ENCODE assay signal across 16 mouse cellular contexts in genomic region chr16:90128817-90129587, GRCm38 (mm10). TPM values are rescaled to one million over a fixed set of nuclear protein-coding genes. Genes with fewer than 3 reads are reported as not detected.
A peak's percentile ranks its signal among the peaks of the same experiment; 100 is the strongest.
DNase-seq lines count a peak whose midpoint lies in the region; ATAC-seq and TF ChIP-seq lines count a peak whose summit lies in the region.
"Had no signal": no experiment of that assay in that cellular context is flagged by ENCODE, and none has a peak within 500 bp of the region (broad histone marks: within the 10 kb centered on the region; RNA-seq: fewer than 3 reads in every experiment).

No protein-coding gene starts in this region.

- H3K4me3 ChIP-seq in heart, embryonic 13.5 days, result no peak overlapping the region
- no peak overlapping the region for H3K4me3 ChIP-seq in lung, postnatal 0 days (ENCODE audit: low read depth, low read length)
- no peak overlapping the region for H3K4me3 ChIP-seq in hindbrain, embryonic 12.5 days
- no peak overlapping the region for H3K4me3 ChIP-seq in limb, embryonic 13.5 days
- H3K4me3 ChIP-seq in intestine, embryonic 16.5 days (ENCODE audit: low read length), result no peak overlapping the region
- H3K4me3 ChIP-seq: gastrocnemius, adult 2 months; midbrain, embryonic 10.5 days; stomach, embryonic 15.5 days had no signal

- no peaks in the 10 kb centered on the region for H3K27me3 ChIP-seq in heart, embryonic 13.5 days (replicated peaks)
- H3K27me3 ChIP-seq in lung, postnatal 0 days (replicated peaks; ENCODE audit: insufficient read depth, low read length), result no peaks in the 10 kb centered on the region
- H3K27me3 ChIP-seq in hindbrain, embryonic 12.5 days, result no peaks in the 10 kb centered on the region; the same call in 1 of the 2 replicates
- no peaks in the 10 kb centered on the region for H3K27me3 ChIP-seq in limb, embryonic 13.5 days
- no peaks in the 10 kb centered on the region for H3K27me3 ChIP-seq in intestine, embryonic 16.5 days (replicated peaks; ENCODE audit: control insufficient read depth, insufficient read depth, low read length)
- H3K27me3 ChIP-seq: Patski; stomach, embryonic 15.5 days had no signal

- no peak for TF ChIP-seq EP300 in lung, postnatal 0 days (IDR thresholded peaks at IDR 0.05)

- intact Hi-C loops in heart, postnatal 36 days (cut with DNase I), result no loop called here

- H3K4me2 ChIP-seq in heart, embryonic 13.5 days, result peak overlapping the region; percentile 36
- no peak overlapping the region for H3K4me2 ChIP-seq in lung, postnatal 0 days (replicated peaks; ENCODE audit: low read depth, low read length)
- H3K4me2 ChIP-seq in hindbrain, embryonic 12.5 days (replicated peaks), result no peak overlapping the region
- peak overlapping the region; percentile 30 for H3K4me2 ChIP-seq in limb, embryonic 13.5 days (replicated peaks)
- no peak overlapping the region for H3K4me2 ChIP-seq in intestine, embryonic 16.5 days (ENCODE audit: low read depth, low read length)
- H3K4me2 ChIP-seq: stomach, embryonic 15.5 days had no signal

- ATAC-seq in heart, embryonic 13.5 days (ENCODE audit: extremely low read depth, insufficient number of reproducible peaks, low FRiP score, low TSS enrichment), result peak; percentile 51; the same call in 1 of the 2 replicates
- ATAC-seq in lung, postnatal 0 days, result peak; percentile 15; the same call in 1 of the 2 replicates
- peak; percentile 29 for ATAC-seq in hindbrain, embryonic 12.5 days (ENCODE audit: low FRiP score)
- peak; percentile 89 for ATAC-seq in limb, embryonic 13.5 days (ENCODE audit: low FRiP score, low read depth)
- ATAC-seq in intestine, embryonic 16.5 days, result no peak
- ATAC-seq: Patski had no signal

- no peaks in the 10 kb centered on the region for H3K9me3 ChIP-seq in heart, embryonic 13.5 days
- no peaks in the 10 kb centered on the region for H3K9me3 ChIP-seq in lung, postnatal 0 days (ENCODE audit: low read length)
- no peaks in the 10 kb centered on the region for H3K9me3 ChIP-seq in hindbrain, embryonic 12.5 days (replicated peaks)
- no peaks in the 10 kb centered on the region for H3K9me3 ChIP-seq in limb, embryonic 13.5 days
- H3K9me3 ChIP-seq in intestine, embryonic 16.5 days (ENCODE audit: control insufficient read depth, low read length), result no peaks in the 10 kb centered on the region
- H3K9me3 ChIP-seq: midbrain, embryonic 10.5 days; stomach, embryonic 15.5 days had no signal

- TF ChIP-seq CTCF in lung, postnatal 0 days (IDR thresholded peaks at IDR 0.05), result peak; percentile 54

- H3K4me1 ChIP-seq in heart, embryonic 13.5 days, result peaks cover 62% of the 10 kb centered on the region
- H3K4me1 ChIP-seq in lung, postnatal 0 days (ENCODE audit: insufficient read depth, low read depth, low read length), result peaks cover 5% of the 10 kb centered on the region; the same call in 1 of the 2 replicates
- H3K4me1 ChIP-seq in hindbrain, embryonic 12.5 days, result peaks cover 28% of the 10 kb centered on the region
- peaks cover 57% of the 10 kb centered on the region for H3K4me1 ChIP-seq in limb, embryonic 13.5 days
- H3K4me1 ChIP-seq in intestine, embryonic 16.5 days (ENCODE audit: control insufficient read depth, insufficient read depth, low read length), result no peaks in the 10 kb centered on the region

- H3K36me3 ChIP-seq in heart, embryonic 13.5 days, result no peaks in the 10 kb centered on the region
- no peaks in the 10 kb centered on the region for H3K36me3 ChIP-seq in lung, postnatal 0 days (ENCODE audit: insufficient read depth, low read length)
- H3K36me3 ChIP-seq in hindbrain, embryonic 12.5 days, result no peaks in the 10 kb centered on the region
- no peaks in the 10 kb centered on the region for H3K36me3 ChIP-seq in limb, embryonic 13.5 days
- no peaks in the 10 kb centered on the region for H3K36me3 ChIP-seq in intestine, embryonic 16.5 days (ENCODE audit: control insufficient read depth, insufficient read depth, low read length)
- H3K36me3 ChIP-seq: midbrain, embryonic 10.5 days; stomach, embryonic 15.5 days had no signal

- peak overlapping the region; percentile 87 for H3K27ac ChIP-seq in heart, embryonic 13.5 days (replicated peaks)
- H3K27ac ChIP-seq in lung, postnatal 0 days (ENCODE audit: low read length), result no peak overlapping the region
- no peak overlapping the region for H3K27ac ChIP-seq in hindbrain, embryonic 12.5 days
- peak overlapping the region; percentile 78 for H3K27ac ChIP-seq in limb, embryonic 13.5 days
- no peak overlapping the region for H3K27ac ChIP-seq in intestine, embryonic 16.5 days (ENCODE audit: low read length)
- H3K27ac ChIP-seq: gastrocnemius, adult 2 months; liver, embryonic 14.5 days; midbrain, embryonic 10.5 days; stomach, embryonic 15.5 days had no signal

- WGBS in heart, embryonic 13.5 days, result 41% methylated on average over 19 of the region's 19 CpGs
- WGBS in lung, postnatal 0 days, result 35% methylated on average over 19 of the region's 19 CpGs
- 40% methylated on average over 19 of the region's 19 CpGs for WGBS in hindbrain, embryonic 12.5 days
- WGBS in limb, embryonic 13.5 days, result 21% methylated on average over 19 of the region's 19 CpGs
- 57% methylated on average over 19 of the region's 19 CpGs for WGBS in intestine, embryonic 16.5 days

- peak overlapping the region; percentile 50; the same call in 1 of the 2 replicates for H3K9ac ChIP-seq in heart, embryonic 13.5 days
- no peak overlapping the region for H3K9ac ChIP-seq in lung, postnatal 0 days (replicated peaks; ENCODE audit: low read depth)
- H3K9ac ChIP-seq in hindbrain, embryonic 12.5 days, result no peak overlapping the region
- H3K9ac ChIP-seq in limb, embryonic 13.5 days, result no peak overlapping the region
- no peak overlapping the region for H3K9ac ChIP-seq in intestine, embryonic 16.5 days (ENCODE audit: low read depth, low read length)
- H3K9ac ChIP-seq: liver, embryonic 14.5 days; stomach, embryonic 15.5 days had no signal

- no peak for DNase-seq in heart, postnatal 36 days
- DNase-seq in lung, postnatal 0 days (ENCODE audit: low spot score), result no peak
- no peak for DNase-seq in lung, adult 18-20 months
- DNase-seq: adrenal gland, postnatal 10 days; cerebellum, postnatal 14 days; gastrocnemius, adult 2 months; kidney, postnatal 14 days; layer of hippocampus, postnatal 36 days had no signal

RNA-seq across cellular contexts. Expression of gene Tiam1, which starts 14.6 kb away (rescaled TPM):
- polyA plus RNA-seq in heart, embryonic 13.5 days (2015; fragmentation: Nextera tagmentation; extraction: Ambion mirVana), result 8.8 and 10.7 TPM in 2 replicates
- 1 to 10 TPM; 4.8 to 6.1 TPM for total RNA-seq in heart, postnatal 36 days (2021)
- 3.7 and 9.3 TPM in 2 replicates for polyA plus RNA-seq in lung, postnatal 0 days (2015; fragmentation: Nextera tagmentation; extraction: Ambion mirVana)
- 25.7 and 28.2 TPM in 2 replicates for polyA plus RNA-seq in hindbrain, embryonic 12.5 days (2016; fragmentation: Nextera tagmentation; extraction: Ambion mirVana)
- polyA plus RNA-seq in limb, embryonic 13.5 days (2015; fragmentation: Nextera tagmentation; extraction: Ambion mirVana), result 46.1 and 55.0 TPM in 2 replicates
- polyA plus RNA-seq in intestine, embryonic 16.5 days (2015; fragmentation: Nextera tagmentation; extraction: Ambion mirVana), result 7.4 and 8.1 TPM in 2 replicates

Comparison
In these comparisons a context has a peak if more than half of its experiments do, and no peak if none do; other contexts are left out.
1. H3K27ac ChIP-seq: peak in heart, embryonic 13.5 days (single experiment) and limb, embryonic 13.5 days (single experiment); none in lung, postnatal 0 days (single experiment), hindbrain, embryonic 12.5 days (single experiment) and intestine, embryonic 16.5 days (single experiment).
2. H3K4me2 ChIP-seq: peak in heart, embryonic 13.5 days (single experiment) and limb, embryonic 13.5 days (single experiment); none in lung, postnatal 0 days (single experiment), hindbrain, embryonic 12.5 days (single experiment) and intestine, embryonic 16.5 days (single experiment).